Mouse (Mus musculus) embryonic fibroblast, embryonic 13.5 days (primary cell): ENCODE measurements at regions not wholly inside any gene's neighbourhood (a gene's known extent, or its start where the extent isn't known, plus 50 kb on each side); places are given as distances from the start of the nearest gene placed in this dataset.

Experiments
- CTCF ChIP-seq: IDR thresholded peaks from 2 replicates; pipeline ENCODE4 v1.5.1; 2011; ENCODE audit warnings: mild to moderate bottlenecking, control low read depth, low read length, moderate library complexity, borderline replicate concordance; ENCODE audit not compliant: insufficient read depth
- POLR2A ChIP-seq: IDR thresholded peaks from 2 replicates; pipeline ENCODE4 v1.6.1; 2011; ENCODE audit warnings: low read depth, mild to moderate bottlenecking, control low read depth, low read length, moderate library complexity

DNA sequence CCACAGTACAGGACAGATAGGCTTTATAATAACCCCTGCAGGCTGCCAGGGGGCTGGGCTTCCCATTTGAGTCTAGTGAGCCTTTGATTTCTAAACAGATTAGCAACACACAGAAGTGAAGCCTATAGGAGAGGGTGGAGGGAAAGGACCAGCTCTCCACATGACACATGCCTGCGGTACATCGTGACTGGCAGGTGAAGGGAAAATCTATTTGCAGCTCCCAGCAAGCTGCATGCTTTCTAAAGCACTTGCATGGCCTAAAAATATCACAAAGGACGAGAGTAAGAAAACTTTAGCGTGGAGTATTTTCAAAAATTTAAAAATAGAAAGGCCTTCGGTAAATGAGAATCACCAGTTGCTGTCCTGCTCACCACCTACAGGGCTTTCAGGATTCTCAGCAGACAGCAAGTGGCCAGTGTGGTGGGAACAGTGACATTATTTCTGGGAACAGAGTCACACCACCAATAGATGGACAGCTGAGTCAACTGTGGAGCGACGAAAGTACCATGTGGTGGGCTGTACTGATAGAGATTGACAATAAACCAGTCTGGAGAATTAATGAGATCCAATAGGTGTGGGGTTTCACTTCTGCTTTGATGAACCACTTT lies 105.6 kb downstream of the Mid1ip1 start:
- TF ChIP-seq CTCF (no peak), POLR2A (no peak)
